Mouse (Mus musculus) megakaryocyte, embryonic 14.5 days (primary cell): ENCODE data around the gene Kif1b. TPM values are rescaled to one million over a fixed set of nuclear protein-coding genes. Genes with fewer than 3 reads are reported as not detected.

Experiments used
- H3K27me3 ChIP-seq: replicated peaks from 2 replicates; pipeline ENCODE3; 2012; ENCODE audit warnings: inconsistent platforms
- H3K36me3 ChIP-seq: replicated peaks from 2 replicates; pipeline ENCODE3; 2012; ENCODE audit warnings: low read length, inconsistent platforms, mixed read lengths
- H3K4me1 ChIP-seq: 2 replicates; pipeline ENCODE4 v1.6.1; 2012; ENCODE audit warnings: inconsistent platforms
- H3K4me3 ChIP-seq: replicated peaks from 2 replicates; pipeline ENCODE3; 2012; ENCODE audit warnings: moderate library complexity, mild to moderate bottlenecking, inconsistent platforms
- H3K9me3 ChIP-seq: 2 replicates; pipeline ENCODE4 v1.6.1; 2012; ENCODE audit warnings: inconsistent platforms
- FLI1 ChIP-seq: IDR thresholded peaks from 2 replicates; pipeline ENCODE4 v1.6.1; 2012; ENCODE audit warnings: low read length, inconsistent platforms, mixed read lengths
- GATA1 ChIP-seq: IDR thresholded peaks from 3 replicates; pipeline ENCODE4 v1.6.1; 2012; ENCODE audit warnings: mixed read lengths, low read length, inconsistent platforms, borderline replicate concordance
- polyA plus RNA-seq: library from polyadenylated mRNA; stranded (reverse); fragments of >175 nt; gene quantifications from 2 replicates; pipeline ENCODE4 v1.2.3, GENCODE M21; 2012; ENCODE audit warnings: low replicate concordance; ENCODE audit not compliant: insufficient read depth

Kif1b gene
- polyA plus RNA-seq, 1 experiment: 0.87 TPM

- no peak overlapping the region for H3K4me3 ChIP-seq
- no peak for TF ChIP-seq GATA1
- TF ChIP-seq FLI1: no peak
- no peaks in the 10 kb centered on the region for H3K36me3 ChIP-seq
- H3K27me3 ChIP-seq: peaks cover 5% of the 10 kb centered on the region
- no peaks in the 10 kb centered on the region for H3K9me3 ChIP-seq
- H3K4me1 ChIP-seq: no peaks in the 10 kb centered on the region
These were observed 25.3 kb downstream of the Kif1b start for GRCm38 (mm10) chr4:149282025-149282738.

GRCm38 (mm10) chr4:149277571-149277970 lies 29.9 kb downstream of the Kif1b start:
- Histone ChIP-seq H3K27me3 (peaks cover 2% of the 10 kb centered on the region), H3K9me3 (no peaks in the 10 kb centered on the region; the same call in 1 of the 2 replicates), H3K4me1 (no peaks in the 10 kb centered on the region), H3K36me3 (peaks cover 6% of the 10 kb centered on the region), H3K4me3 (no peak overlapping the region)
- TF ChIP-seq FLI1 (no peak), GATA1 (no peak)

GRCm38 (mm10) chr4:149273128-149273527 lies 34.4 kb downstream of the Kif1b start:
- H3K27me3 ChIP-seq: peaks cover 4% of the 10 kb centered on the region
- TF ChIP-seq GATA1 (no peak), FLI1 (no peak)
- peaks cover 15% of the 10 kb centered on the region for H3K36me3 ChIP-seq
- no peaks in the 10 kb centered on the region; the same call in 1 of the 2 replicates for H3K9me3 ChIP-seq
- no peaks in the 10 kb centered on the region for H3K4me1 ChIP-seq
- H3K4me3 ChIP-seq: no peak overlapping the region

- Histone ChIP-seq H3K4me1 (no peaks in the 10 kb centered on the region), H3K4me3 (no peak overlapping the region), H3K27me3 (peaks cover 3% of the 10 kb centered on the region), H3K36me3 (peaks cover 15% of the 10 kb centered on the region), H3K9me3 (no peaks in the 10 kb centered on the region; the same call in 1 of the 2 replicates)
- TF ChIP-seq GATA1 (no peak), FLI1 (no peak)
These were observed 37.0 kb downstream of the Kif1b start for GRCm38 (mm10) chr4:149270541-149270940.

- TF ChIP-seq FLI1 (no peak), GATA1 (no peak)
- no peaks in the 10 kb centered on the region; the same call in 1 of the 2 replicates for H3K9me3 ChIP-seq
- H3K36me3 ChIP-seq: peaks cover 13% of the 10 kb centered on the region
- peaks cover 3% of the 10 kb centered on the region for H3K27me3 ChIP-seq
- H3K4me1 ChIP-seq: no peaks in the 10 kb centered on the region
- H3K4me3 ChIP-seq: no peak overlapping the region
These were observed 38.5 kb downstream of the Kif1b start for GRCm38 (mm10) chr4:149269026-149269425.

GRCm38 (mm10) chr4:149264895-149265294 lies 42.6 kb downstream of the Kif1b start:
- H3K4me3 ChIP-seq: no peak overlapping the region
- H3K9me3 ChIP-seq: no peaks in the 10 kb centered on the region
- no peaks in the 10 kb centered on the region for H3K27me3 ChIP-seq
- H3K4me1 ChIP-seq: peaks cover under 1% of the 10 kb centered on the region; the same call in 1 of the 2 replicates
- TF ChIP-seq GATA1: no peak
- no peak for TF ChIP-seq FLI1
- H3K36me3 ChIP-seq: peaks cover 3% of the 10 kb centered on the region

- TF ChIP-seq FLI1: no peak
- TF ChIP-seq GATA1: no peak
- H3K4me1 ChIP-seq: peaks cover 11% of the 10 kb centered on the region
These were observed 44.3 kb downstream of the Kif1b start for GRCm38 (mm10) chr4:149263218-149263617.

GRCm38 (mm10) chr4:149261466-149261865 lies 46.0 kb downstream of the Kif1b start:
- peaks cover 1% of the 10 kb centered on the region for H3K27me3 ChIP-seq
- H3K36me3 ChIP-seq: no peaks in the 10 kb centered on the region
- peaks cover 11% of the 10 kb centered on the region for H3K4me1 ChIP-seq
- no peaks in the 10 kb centered on the region for H3K9me3 ChIP-seq
- TF ChIP-seq FLI1 (no peak), GATA1 (no peak)
- no peak overlapping the region for H3K4me3 ChIP-seq

More at GRCm38 (mm10) chr4:149263218-149263617, 44.3 kb downstream of the Kif1b start:
- Histone ChIP-seq H3K27me3 (no peaks in the 10 kb centered on the region), H3K9me3 (no peaks in the 10 kb centered on the region), H3K4me3 (no peak overlapping the region), H3K36me3 (no peaks in the 10 kb centered on the region)

- H3K9me3 ChIP-seq: no peaks in the 10 kb centered on the region
- peaks cover 11% of the 10 kb centered on the region for H3K4me1 ChIP-seq
- no peak overlapping the region for H3K4me3 ChIP-seq
- TF ChIP-seq GATA1 (no peak), FLI1 (no peak)
- no peaks in the 10 kb centered on the region for H3K36me3 ChIP-seq
- peaks cover 2% of the 10 kb centered on the region for H3K27me3 ChIP-seq
These were observed 46.6 kb downstream of the Kif1b start for GRCm38 (mm10) chr4:149260911-149261310.

- TF ChIP-seq GATA1 (no peak), FLI1 (no peak)
- peaks cover 11% of the 10 kb centered on the region for H3K4me1 ChIP-seq
- H3K9me3 ChIP-seq: no peaks in the 10 kb centered on the region
- peaks cover 2% of the 10 kb centered on the region for H3K27me3 ChIP-seq
- no peaks in the 10 kb centered on the region for H3K36me3 ChIP-seq
- H3K4me3 ChIP-seq: no peak overlapping the region
These were observed 48.0 kb downstream of the Kif1b start for GRCm38 (mm10) chr4:149259391-149260094.
